ENCODE assay signal across 29 mouse cellular contexts in the genomic region with DNA sequence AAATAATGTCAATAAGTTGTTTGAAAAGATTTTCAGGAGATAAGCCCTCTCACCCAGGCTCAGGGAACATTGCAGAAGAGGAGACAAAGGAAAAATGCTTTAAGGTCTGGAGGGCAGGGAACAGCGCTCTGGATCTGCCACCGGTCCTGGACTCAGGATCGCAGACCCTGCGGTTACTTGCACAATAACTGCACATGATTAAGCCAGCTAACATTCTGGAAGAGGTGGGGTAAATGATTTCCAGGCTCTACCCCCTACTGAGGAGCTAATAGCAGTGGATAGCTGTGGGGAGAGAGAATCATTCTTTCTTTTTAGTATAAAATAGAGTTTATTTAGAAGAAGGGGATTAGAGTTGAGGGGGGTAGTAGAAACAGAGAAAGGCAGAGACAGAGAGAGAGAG.
A peak's percentile ranks its signal among the peaks of the same experiment; 100 is the strongest.
DNase-seq lines count a peak whose midpoint lies in the region; ATAC-seq lines count a peak whose summit lies in the region.
"Had no signal": no experiment of that assay in that cellular context is flagged by ENCODE, and none has a peak within 500 bp of the region (broad histone marks: within the 10 kb centered on the region; RNA-seq: fewer than 3 reads in every experiment).

No protein-coding gene starts in this region.

- H3K9ac ChIP-seq in kidney, embryonic 15.5 days: no peak overlapping the region
- H3K9ac ChIP-seq in forebrain, embryonic 13.5 days: no peak overlapping the region
- H3K9ac ChIP-seq in forebrain, embryonic 11.5 days (ENCODE audit: low read length): no peak overlapping the region
- H3K9ac ChIP-seq: embryonic facial prominence, embryonic 13.5 days; forebrain, embryonic 12.5 days; heart, embryonic 12.5 days; hindbrain, embryonic 15.5 days; limb, embryonic 12.5 days; liver, embryonic 15.5 days; lung, embryonic 15.5 days; midbrain, embryonic 15.5 days; neural tube, embryonic 15.5 days had no signal

- intact Hi-C loops in gastrocnemius, postnatal 14 days (cut with DNase I; ENCODE audit: low total_unique reads): no loop called here

- H3K36me3 ChIP-seq in kidney, embryonic 15.5 days: no peaks in the 10 kb centered on the region
- no peaks in the 10 kb centered on the region for H3K36me3 ChIP-seq in forebrain, embryonic 13.5 days (ENCODE audit: poor library complexity, severe bottlenecking)
- H3K36me3 ChIP-seq in forebrain, embryonic 11.5 days (ENCODE audit: control insufficient read depth, insufficient read depth, low read length): no peaks in the 10 kb centered on the region
- H3K36me3 ChIP-seq: embryonic facial prominence, embryonic 13.5 days; forebrain, embryonic 12.5 days; heart, embryonic 12.5 days; hindbrain, embryonic 10.5 days; hindbrain, embryonic 15.5 days; limb, embryonic 12.5 days; liver, embryonic 15.5 days; lung, embryonic 15.5 days; midbrain, embryonic 10.5 days; midbrain, embryonic 15.5 days; neural tube, embryonic 15.5 days had no signal

- H3K9me3 ChIP-seq in kidney, embryonic 15.5 days (replicated peaks): no peaks in the 10 kb centered on the region
- no peaks in the 10 kb centered on the region for H3K9me3 ChIP-seq in forebrain, embryonic 13.5 days (replicated peaks)
- H3K9me3 ChIP-seq in forebrain, embryonic 11.5 days (ENCODE audit: control insufficient read depth, low read length): no peaks in the 10 kb centered on the region
- H3K9me3 ChIP-seq: embryonic facial prominence, embryonic 13.5 days; forebrain, embryonic 12.5 days; heart, embryonic 12.5 days; hindbrain, embryonic 10.5 days; hindbrain, embryonic 15.5 days; limb, embryonic 12.5 days; liver, embryonic 15.5 days; lung, embryonic 15.5 days; midbrain, embryonic 10.5 days; midbrain, embryonic 15.5 days; neural tube, embryonic 15.5 days had no signal

- H3K4me3 ChIP-seq in kidney, embryonic 15.5 days (replicated peaks): no peak overlapping the region
- H3K4me3 ChIP-seq in forebrain, embryonic 13.5 days: no peak overlapping the region
- H3K4me3 ChIP-seq in forebrain, embryonic 11.5 days (ENCODE audit: low read depth, low read length): no peak overlapping the region
- H3K4me3 ChIP-seq: embryonic facial prominence, embryonic 13.5 days; forebrain, embryonic 12.5 days; heart, adult 2 months; heart, embryonic 12.5 days; hindbrain, embryonic 10.5 days; hindbrain, embryonic 15.5 days; layer of hippocampus, adult 2 months; left cerebral cortex, adult 2 months; limb, embryonic 12.5 days; liver, embryonic 15.5 days; lung, embryonic 15.5 days; midbrain, embryonic 10.5 days; midbrain, embryonic 15.5 days; neural tube, embryonic 15.5 days had no signal

- no peak overlapping the region for H3K27ac ChIP-seq in kidney, embryonic 15.5 days
- H3K27ac ChIP-seq in forebrain, embryonic 13.5 days: no peak overlapping the region
- no peak overlapping the region for H3K27ac ChIP-seq in forebrain, embryonic 11.5 days (ENCODE audit: low read depth, low read length)
- H3K27ac ChIP-seq: embryonic facial prominence, embryonic 13.5 days; forebrain, embryonic 12.5 days; heart, adult 2 months; hindbrain, embryonic 10.5 days; hindbrain, embryonic 15.5 days; layer of hippocampus, adult 2 months; left cerebral cortex, adult 2 months; limb, embryonic 12.5 days; liver, embryonic 15.5 days; lung, embryonic 15.5 days; midbrain, embryonic 10.5 days; midbrain, embryonic 15.5 days; neural tube, embryonic 15.5 days had no signal

- peak; percentile 90 for ATAC-seq in kidney, embryonic 15.5 days (replicated peaks; ENCODE audit: low FRiP score)
- ATAC-seq in forebrain, embryonic 13.5 days: no peak
- ATAC-seq in forebrain, embryonic 11.5 days (replicated peaks; ENCODE audit: low FRiP score): no peak
- ATAC-seq: activated CD4-positive, CD25-positive, alpha-beta regulatory T cell, adult 4 months; midbrain, embryonic 15.5 days had no signal

- H3K27me3 ChIP-seq in kidney, embryonic 15.5 days: no peaks in the 10 kb centered on the region
- H3K27me3 ChIP-seq in forebrain, embryonic 13.5 days: no peaks in the 10 kb centered on the region
- no peaks in the 10 kb centered on the region for H3K27me3 ChIP-seq in forebrain, embryonic 11.5 days (ENCODE audit: control insufficient read depth, insufficient read depth, low read length)
- H3K27me3 ChIP-seq: embryonic facial prominence, embryonic 13.5 days; forebrain, embryonic 12.5 days; heart, embryonic 12.5 days; hindbrain, embryonic 15.5 days; liver, embryonic 15.5 days; lung, embryonic 15.5 days; midbrain, embryonic 15.5 days; neural tube, embryonic 15.5 days had no signal

- no peak overlapping the region for H3K4me2 ChIP-seq in kidney, embryonic 15.5 days
- H3K4me2 ChIP-seq in forebrain, embryonic 13.5 days: no peak overlapping the region
- no peak overlapping the region for H3K4me2 ChIP-seq in forebrain, embryonic 11.5 days (ENCODE audit: low read depth, low read length, severe bottlenecking)
- H3K4me2 ChIP-seq: embryonic facial prominence, embryonic 13.5 days; forebrain, embryonic 12.5 days; heart, embryonic 12.5 days; hindbrain, embryonic 15.5 days; limb, embryonic 12.5 days; liver, embryonic 15.5 days; lung, embryonic 15.5 days; midbrain, embryonic 15.5 days; neural tube, embryonic 15.5 days had no signal

- peak; percentile 20 for DNase-seq in NIH3T3 (ENCODE audit: low read depth)
- DNase-seq in kidney, adult 18-20 months: peak; percentile 6
- DNase-seq in kidney, postnatal 25 days: peak; percentile 38 to 69
- no peak for DNase-seq in retina, postnatal 1 day
- DNase-seq in gastrocnemius, postnatal 14 days: no peak
- DNase-seq in forebrain, embryonic 11.5 days (ENCODE audit: low spot score): no peak
- DNase-seq: adrenal gland, adult 2 months; adrenal gland, postnatal 36 days; cerebellum, adult 2 months; cerebellum, postnatal 36 days; heart, adult 2 months; right cerebral cortex, postnatal 25 days; thymus, postnatal 14 days had no signal

- WGBS in kidney, embryonic 15.5 days: 76% methylated on average over 4 of the region's 4 CpGs
- WGBS in forebrain, embryonic 13.5 days: 24% methylated on average over 4 of the region's 4 CpGs
- 33% methylated on average over 4 of the region's 4 CpGs for WGBS in forebrain, embryonic 11.5 days

- no peaks in the 10 kb centered on the region for H3K4me1 ChIP-seq in kidney, embryonic 15.5 days
- H3K4me1 ChIP-seq in forebrain, embryonic 13.5 days: no peaks in the 10 kb centered on the region
- no peaks in the 10 kb centered on the region for H3K4me1 ChIP-seq in forebrain, embryonic 11.5 days (replicated peaks; ENCODE audit: control insufficient read depth, insufficient read depth, low read length)
- H3K4me1 ChIP-seq: forebrain, embryonic 12.5 days; heart, embryonic 12.5 days; hindbrain, embryonic 10.5 days; hindbrain, embryonic 15.5 days; liver, embryonic 15.5 days; lung, embryonic 15.5 days; midbrain, embryonic 10.5 days; midbrain, embryonic 15.5 days; neural tube, embryonic 15.5 days had no signal

Comparison
In these comparisons a context has a peak if more than half of its experiments do, and no peak if none do; other contexts are left out.
1. DNase-seq: peak in NIH3T3 (single experiment), kidney, adult 18-20 months (single experiment) and kidney, postnatal 25 days (2 of 2); none in retina, postnatal 1 day (single experiment), gastrocnemius, postnatal 14 days (single experiment) and forebrain, embryonic 11.5 days (single experiment).